Mouse (Mus musculus): ENCODE data around the gene R3hcc1l.

Gene R3hcc1l

GRCm38 (mm10) chr19:42600591-42600990 is 82.0 kb downstream of the R3hcc1l start:
- DNase-seq (ENCODE audit: low spot score in 2 of 2), result no peak

GRCm38 (mm10) chr19:42601445-42601844 is 82.9 kb downstream of the R3hcc1l start:
- no peak for DNase-seq (ENCODE audit: low spot score in 2 of 2)

- DNase-seq (ENCODE audit: low spot score in 2 of 2), result no peak
Measured at GRCm38 (mm10) chr19:42602041-42602440, 83.5 kb downstream of the R3hcc1l start.

GRCm38 (mm10) chr19:42602576-42602975 is 84.0 kb downstream of the R3hcc1l start:
- DNase-seq (ENCODE audit: low spot score in 2 of 2), result no peak

- DNase-seq (ENCODE audit: low spot score in 2 of 2), result no peak
Measured at GRCm38 (mm10) chr19:42608082-42608481, 89.5 kb downstream of the R3hcc1l start.

GRCm38 (mm10) chr19:42609716-42610115 is 91.2 kb downstream of the R3hcc1l start:
- no peak for DNase-seq (ENCODE audit: low spot score in 2 of 2)

- DNase-seq (ENCODE audit: low spot score in 2 of 2), result no peak
Measured at GRCm38 (mm10) chr19:42611746-42612145, 93.2 kb downstream of the R3hcc1l start.

GRCm38 (mm10) chr19:42612654-42613053 is 94.1 kb downstream of the R3hcc1l start, which contains the start of gene Loxl4:
Loxl4 (minus strand) TSS chr19:42612813.
- no peak for DNase-seq (ENCODE audit: low spot score in 2 of 2)

- DNase-seq (ENCODE audit: low spot score in 2 of 2), result no peak
Measured at GRCm38 (mm10) chr19:42613116-42613515, 94.6 kb downstream of the R3hcc1l start.

GRCm38 (mm10) chr19:42613647-42614225 is 95.2 kb downstream of the R3hcc1l start:
- no peak for DNase-seq (ENCODE audit: low spot score in 2 of 2)

GRCm38 (mm10) chr19:42628068-42628467 is 109.5 kb downstream of the R3hcc1l start:
- no peak for DNase-seq (ENCODE audit: low spot score in 2 of 2)

- DNase-seq (ENCODE audit: low spot score in 2 of 2), result peak in 1 of 2 experiments; percentile 33
Measured at GRCm38 (mm10) chr19:42631541-42631961, 113.0 kb downstream of the R3hcc1l start.

GRCm38 (mm10) chr19:42632301-42632700 is 113.7 kb downstream of the R3hcc1l start:
- no peak for DNase-seq (ENCODE audit: low spot score in 2 of 2)

- DNase-seq (ENCODE audit: low spot score in 2 of 2), result no peak
Measured at GRCm38 (mm10) chr19:42633650-42634049, 115.1 kb downstream of the R3hcc1l start.

- no peak for DNase-seq (ENCODE audit: low spot score in 2 of 2)
Measured at GRCm38 (mm10) chr19:42636631-42637030, 118.1 kb downstream of the R3hcc1l start.

- no peak for DNase-seq (ENCODE audit: low spot score in 2 of 2)
Measured at GRCm38 (mm10) chr19:42638604-42639481, 120.3 kb downstream of the R3hcc1l start.

GRCm38 (mm10) chr19:42639544-42639943 is 121.0 kb downstream of the R3hcc1l start:
- no peak for DNase-seq (ENCODE audit: low spot score in 2 of 2)

- DNase-seq (ENCODE audit: low spot score in 2 of 2), result no peak
Measured at GRCm38 (mm10) chr19:42640211-42640610, 121.7 kb downstream of the R3hcc1l start.

Data from right cerebral cortex, adult 2 months (tissue).